Mouse (Mus musculus) cortical plate, adult 2 months (tissue): ENCODE measurements around the gene Ephb6. TPM values are rescaled to one million over a fixed set of nuclear protein-coding genes. Genes with fewer than 3 reads are reported as not detected.

ENCODE experiments used
- H3K27ac ChIP-seq: fragments of 200-500 bp; 2 replicates; pipeline ENCODE4 v1.5.1; 2012; ENCODE audit warnings: low read length, control low read depth, inconsistent platforms; ENCODE audit not compliant: insufficient read depth
- H3K4me1 ChIP-seq: fragments of 200-500 bp; 2 replicates; pipeline ENCODE4 v1.6.1; 2011; ENCODE audit warnings: low read length; ENCODE audit not compliant: control insufficient read depth, insufficient read depth
- H3K4me3 ChIP-seq: fragments of 200-500 bp; 2 replicates; pipeline ENCODE4 v1.5.1; 2011; ENCODE audit warnings: mild to moderate bottlenecking, low read length, control low read depth; ENCODE audit not compliant: insufficient read depth
- CTCF ChIP-seq: fragments of 200-500 bp; IDR thresholded peaks from 2 replicates; pipeline ENCODE4 v1.5.1; 2011; ENCODE audit warnings: mild to moderate bottlenecking, control low read depth, low read length; ENCODE audit not compliant: insufficient read depth; ENCODE audit errors: extremely low read depth
- POLR2A ChIP-seq: fragments of 200-500 bp; IDR thresholded peaks from 2 replicates; pipeline ENCODE4 v1.6.1; 2011; ENCODE audit warnings: mild to moderate bottlenecking, low read length, control low read depth; ENCODE audit not compliant: insufficient read depth; ENCODE audit errors: extremely low read depth
- polyA plus RNA-seq: library from polyadenylated mRNA; depleted of rRNA; stranded (reverse); fragments of >200 nt; gene quantifications from 2 replicates; pipeline ENCODE4 v1.2.3, GENCODE M21; 2012

Ephb6 gene
- polyA plus RNA-seq, 1 experiment: 135 TPM

- TF ChIP-seq CTCF: no peak
- no peak for TF ChIP-seq POLR2A
- H3K4me3 ChIP-seq: no peak overlapping the region
- peaks cover 3% of the 10 kb centered on the region; the same call in 1 of the 2 replicates for H3K4me1 ChIP-seq
- no peak overlapping the region for H3K27ac ChIP-seq
Measured at GRCm38 (mm10) chr6:41621241-41621990, 16.1 kb downstream of the Ephb6 start.

- H3K27ac ChIP-seq: no peak overlapping the region
- peak; percentile 69 for TF ChIP-seq CTCF
- peak; percentile 64; the same call in 1 of the 2 replicates for TF ChIP-seq POLR2A
- peaks cover 3% of the 10 kb centered on the region; the same call in 1 of the 2 replicates for H3K4me1 ChIP-seq
- H3K4me3 ChIP-seq: no peak overlapping the region
Measured at GRCm38 (mm10) chr6:41622661-41623060, 17.4 kb downstream of the Ephb6 start.

- Histone ChIP-seq H3K4me3 (no peak overlapping the region), H3K4me1 (peaks cover 3% of the 10 kb centered on the region; the same call in 1 of the 2 replicates), H3K27ac (no peak overlapping the region)
- TF ChIP-seq CTCF: no peak
- TF ChIP-seq POLR2A: no peak
Measured at GRCm38 (mm10) chr6:41628180-41628579, 22.9 kb downstream of the Ephb6 start.

- Histone ChIP-seq H3K4me3 (no peak overlapping the region), H3K27ac (no peak overlapping the region), H3K4me1 (peaks cover 1% of the 10 kb centered on the region; the same call in 1 of the 2 replicates)
- TF ChIP-seq POLR2A: no peak
- TF ChIP-seq CTCF: no peak
Measured at GRCm38 (mm10) chr6:41630791-41631190, 25.5 kb downstream of the Ephb6 start.

- TF ChIP-seq CTCF: no peak
- no peak for TF ChIP-seq POLR2A
- H3K4me3 ChIP-seq: no peak overlapping the region
- no peak overlapping the region for H3K27ac ChIP-seq
- no peaks in the 10 kb centered on the region; the same call in 1 of the 2 replicates for H3K4me1 ChIP-seq
Measured at GRCm38 (mm10) chr6:41631549-41631948, 26.3 kb downstream of the Ephb6 start.

GRCm38 (mm10) chr6:41635211-41635610 lies 29.9 kb downstream of the Ephb6 start:
- Histone ChIP-seq H3K4me1 (no peaks in the 10 kb centered on the region; the same call in 1 of the 2 replicates), H3K4me3 (peak overlapping the region; percentile 19; the same call in 1 of the 2 replicates), H3K27ac (no peak overlapping the region)
- TF ChIP-seq POLR2A: no peak
- TF ChIP-seq CTCF: no peak

GRCm38 (mm10) chr6:41636178-41636577 lies 30.9 kb downstream of the Ephb6 start, which contains the start of gene Trpv6:
Gene Trpv6, minus strand, starts transcription at chr6:41636405.
- Histone ChIP-seq H3K4me1 (no peaks in the 10 kb centered on the region; the same call in 1 of the 2 replicates), H3K27ac (no peak within 1 kb of the TSS), H3K4me3 (peak within 1 kb of the TSS; percentile 19)
- TF ChIP-seq CTCF: no peak

- Histone ChIP-seq H3K4me3 (no peak overlapping the region), H3K27ac (no peak overlapping the region), H3K4me1 (no peaks in the 10 kb centered on the region)
- TF ChIP-seq CTCF (no peak), POLR2A (no peak)
Measured at GRCm38 (mm10) chr6:41637393-41637792, 32.1 kb downstream of the Ephb6 start.

GRCm38 (mm10) chr6:41637927-41638506 lies 32.7 kb downstream of the Ephb6 start:
- Histone ChIP-seq H3K4me1 (no peaks in the 10 kb centered on the region), H3K27ac (no peak overlapping the region), H3K4me3 (no peak overlapping the region)
- TF ChIP-seq POLR2A (no peak), CTCF (no peak)

- Histone ChIP-seq H3K27ac (no peak overlapping the region), H3K4me3 (no peak overlapping the region), H3K4me1 (no peaks in the 10 kb centered on the region)
- no peak for TF ChIP-seq POLR2A
- TF ChIP-seq CTCF: no peak
Measured at GRCm38 (mm10) chr6:41640449-41640848, 35.2 kb downstream of the Ephb6 start.
